Mouse (Mus musculus) erythroblast, embryonic 14.5 days (primary cell): Measurements from ENCODE around the gene 2310011J03Rik. TPM values are rescaled to one million over a fixed set of nuclear protein-coding genes. Genes with fewer than 3 reads are reported as not detected.
"Not testable (repeated sequence)": the region's sequence is repeated elsewhere in the genome, so short reads cannot be mapped to it uniquely, and the experiment has no call there.

ENCODE experiments used
- H3K27me3 ChIP-seq: 2 replicates; pipeline ENCODE4 v1.6.1; 2012; ENCODE audit warnings: inconsistent platforms; ENCODE audit not compliant: control insufficient read depth
- H3K36me3 ChIP-seq: 2 replicates; pipeline ENCODE4 v1.6.1; 2012; ENCODE audit warnings: mild to moderate bottlenecking, inconsistent platforms; ENCODE audit not compliant: control insufficient read depth
- H3K4me1 ChIP-seq: 2 replicates; pipeline ENCODE4 v1.6.1; 2012; ENCODE audit warnings: inconsistent platforms; ENCODE audit not compliant: control insufficient read depth
- H3K4me3 ChIP-seq: replicated peaks from 2 replicates; pipeline ENCODE3; 2012; ENCODE audit warnings: moderate library complexity, mild to moderate bottlenecking, inconsistent platforms
- H3K9me3 ChIP-seq: 2 replicates; pipeline ENCODE4 v1.6.1; 2012; ENCODE audit warnings: low read length, inconsistent platforms, mixed read lengths; ENCODE audit not compliant: control insufficient read depth
- GATA1 ChIP-seq: IDR thresholded peaks from 2 replicates; pipeline ENCODE4 v1.6.1; 2012; ENCODE audit warnings: low read length, inconsistent platforms, mixed read lengths
- TAL1 ChIP-seq: IDR thresholded peaks from 3 replicates; pipeline ENCODE4 v1.6.1; 2012; ENCODE audit warnings: low read length, inconsistent platforms, mixed read lengths
- polyA plus RNA-seq: library from polyadenylated mRNA; stranded (reverse); fragments of >175 nt; gene quantifications from 2 replicates; pipeline ENCODE4 v1.2.3, GENCODE M21; 2012

Gene 2310011J03Rik
- polyA plus RNA-seq, 1 experiment = 12.9 TPM

DNA sequence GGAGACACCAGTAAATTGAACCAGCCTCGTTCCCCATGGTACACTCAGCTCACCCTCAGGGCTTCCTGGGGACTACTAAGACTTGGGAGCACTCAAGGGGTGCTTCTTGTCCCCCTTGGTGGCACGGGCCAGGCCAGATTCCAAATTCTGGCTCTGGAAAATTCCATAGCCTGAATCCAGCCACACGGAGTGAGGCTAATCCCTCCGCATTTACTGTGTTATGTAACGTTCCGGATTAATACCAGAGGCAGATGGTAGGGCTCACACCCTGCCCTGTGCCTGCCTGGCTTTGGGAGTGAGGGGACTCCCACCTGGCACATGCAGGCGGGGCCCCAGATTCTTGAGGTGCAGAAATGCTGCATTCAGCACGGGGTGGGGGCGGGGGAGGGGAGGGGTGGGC, 35.1 kb upstream of the 2310011J03Rik start:
- Histone ChIP-seq H3K4me3 (no peak overlapping the region), H3K4me1 (peaks cover 8% of the 10 kb centered on the region), H3K27me3 (peaks cover 100% of the 10 kb centered on the region), H3K36me3 (no peaks in the 10 kb centered on the region), H3K9me3 (peaks cover 12% of the 10 kb centered on the region; the same call in 1 of the 2 replicates)
- no peak for TF ChIP-seq TAL1
- no peak for TF ChIP-seq GATA1

DNA sequence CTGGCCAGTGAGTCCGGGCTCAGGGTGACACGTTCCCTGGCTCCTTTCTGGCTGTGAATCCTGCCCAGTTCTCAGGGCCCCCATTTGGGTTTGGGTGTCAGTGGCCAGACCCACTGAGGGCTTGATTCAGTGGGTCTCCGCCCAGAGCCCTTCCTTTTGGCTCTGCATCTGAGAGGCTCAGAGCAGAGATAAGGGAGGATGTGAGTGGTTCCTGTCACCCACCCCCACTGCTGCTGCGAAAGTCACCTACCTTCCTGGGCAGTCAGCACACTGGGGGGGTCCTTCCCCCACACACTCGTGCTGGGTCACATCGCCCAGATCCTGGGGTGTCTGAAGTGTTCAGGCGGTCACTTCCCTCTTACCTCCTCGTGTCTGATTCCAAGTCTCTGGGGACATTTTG, 32.4 kb upstream of the 2310011J03Rik start:
- Histone ChIP-seq H3K4me1 (peaks cover 25% of the 10 kb centered on the region), H3K27me3 (peaks cover 100% of the 10 kb centered on the region), H3K4me3 (no peak overlapping the region)

DNA sequence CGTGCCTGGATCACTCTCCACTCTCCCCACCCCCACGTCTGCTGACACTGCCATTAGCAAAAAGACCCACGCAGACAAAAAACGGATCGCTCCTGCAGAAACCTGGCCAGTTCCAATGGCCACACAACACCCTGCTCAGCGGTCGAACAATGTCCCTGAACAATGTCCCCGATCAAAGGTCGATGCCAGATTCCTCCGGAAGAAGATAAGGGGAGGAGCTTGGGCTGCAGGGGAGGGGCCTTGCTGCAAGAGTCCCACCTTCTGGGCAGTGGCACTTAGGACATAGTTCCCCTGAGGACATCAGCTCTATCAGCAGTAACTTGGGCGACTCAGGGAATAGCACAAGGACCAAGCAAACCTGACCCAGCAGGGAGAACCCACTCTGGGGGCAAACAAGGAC, 31.6 kb upstream of the 2310011J03Rik start:
- peaks cover 5% of the 10 kb centered on the region; the same call in 1 of the 2 replicates for H3K9me3 ChIP-seq
- no peaks in the 10 kb centered on the region for H3K36me3 ChIP-seq
- H3K4me3 ChIP-seq = no peak overlapping the region
- no peak for TF ChIP-seq TAL1
- no peak for TF ChIP-seq GATA1
- H3K27me3 ChIP-seq = peaks cover 99% of the 10 kb centered on the region
- H3K4me1 ChIP-seq = peaks cover 32% of the 10 kb centered on the region

More for the DNA sequence above, 32.4 kb upstream of the 2310011J03Rik start:
- Histone ChIP-seq H3K9me3 (peaks cover 6% of the 10 kb centered on the region; the same call in 1 of the 2 replicates), H3K36me3 (no peaks in the 10 kb centered on the region)
- TF ChIP-seq TAL1 (no peak), GATA1 (no peak)

DNA sequence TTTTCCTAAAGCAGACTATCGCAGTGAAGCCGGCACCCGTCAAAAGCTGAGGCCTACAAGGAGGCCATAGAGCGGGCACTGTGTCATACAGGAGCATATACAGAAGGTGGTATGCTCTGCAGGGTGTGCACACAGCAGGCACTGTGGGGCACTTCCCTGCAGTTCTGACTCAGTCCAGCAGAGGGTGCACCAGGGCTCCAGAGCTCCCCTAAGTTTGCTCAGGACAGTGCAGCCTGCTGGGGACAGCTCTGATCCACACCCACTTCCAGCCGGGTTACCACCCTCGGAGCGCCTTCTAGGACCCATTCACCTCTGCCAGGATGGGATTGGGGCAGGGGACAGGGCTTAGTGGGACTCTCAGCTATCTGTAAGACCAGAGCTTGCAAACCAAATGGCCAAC, 30.0 kb upstream of the 2310011J03Rik start:
- Histone ChIP-seq H3K36me3 (no peaks in the 10 kb centered on the region), H3K9me3 (no peaks in the 10 kb centered on the region; the same call in 1 of the 2 replicates), H3K4me1 (peaks cover 43% of the 10 kb centered on the region), H3K4me3 (no peak overlapping the region), H3K27me3 (peaks cover 89% of the 10 kb centered on the region)
- no peak for TF ChIP-seq TAL1
- TF ChIP-seq GATA1 = no peak

DNA sequence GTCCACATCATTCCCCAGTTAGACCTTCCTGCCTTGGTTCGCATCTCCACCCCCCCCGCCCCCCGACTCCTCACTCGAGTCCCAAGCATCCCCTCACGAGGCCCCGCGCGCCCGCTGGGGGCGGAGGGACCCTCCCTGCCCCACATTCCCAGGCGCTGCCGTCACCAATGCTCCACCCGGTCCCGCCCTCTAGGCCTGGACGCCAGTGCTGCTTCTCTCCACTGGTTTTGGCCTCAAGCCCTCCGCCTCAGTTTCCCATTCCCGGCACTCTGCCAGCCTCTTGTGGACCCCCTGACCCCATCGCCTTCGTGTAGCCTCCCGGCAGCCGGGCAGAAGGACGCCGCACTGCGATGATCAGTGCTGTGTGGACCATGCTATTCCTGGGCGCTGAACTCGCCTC, 28.6 kb upstream of the 2310011J03Rik start:
- peaks cover 77% of the 10 kb centered on the region for H3K27me3 ChIP-seq
- H3K4me1 ChIP-seq = peaks cover 56% of the 10 kb centered on the region
- H3K36me3 ChIP-seq = no peaks in the 10 kb centered on the region
- TF ChIP-seq TAL1 (no peak), GATA1 (no peak)
- H3K9me3 ChIP-seq = no peaks in the 10 kb centered on the region
- H3K4me3 ChIP-seq = no peak overlapping the region

DNA sequence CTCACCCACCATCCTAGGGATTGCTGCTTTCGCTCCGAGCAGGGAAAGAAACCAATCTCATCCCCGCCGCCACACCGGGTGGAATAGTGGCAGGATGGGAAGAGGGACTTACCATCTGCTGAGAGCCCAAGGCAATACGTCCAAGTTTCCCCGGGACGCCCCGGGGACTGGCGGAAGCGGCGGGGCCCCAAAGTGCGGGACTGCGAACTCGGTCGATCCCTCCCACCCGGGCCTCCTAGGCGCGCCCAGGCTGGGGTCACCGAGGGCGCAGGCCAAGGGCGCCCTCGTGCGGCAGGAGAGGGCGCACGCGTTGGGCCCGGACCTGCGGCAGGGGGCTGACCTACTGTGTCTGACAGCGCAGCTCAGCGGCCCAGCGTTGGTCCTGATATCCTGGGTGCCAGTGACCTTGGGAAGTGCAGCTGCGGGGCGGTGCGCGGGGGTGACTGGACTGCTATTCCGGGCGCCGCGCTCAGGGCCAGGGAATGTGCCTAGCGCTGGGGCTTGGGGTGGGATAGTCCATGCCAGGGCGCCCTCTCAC, 28.0 kb upstream of the 2310011J03Rik start, which contains the start of gene Adamtsl5:
Gene Adamtsl5 (minus strand): TSS at position 169 of the 538 bp plus-strand sequence.
- H3K36me3 ChIP-seq = no peaks in the 10 kb centered on the region
- TF ChIP-seq GATA1 (no peak), TAL1 (no peak)
- H3K4me3 ChIP-seq = peak within 1 kb of the TSS; percentile 69
- no peaks in the 10 kb centered on the region for H3K9me3 ChIP-seq
- H3K4me1 ChIP-seq = peaks cover 63% of the 10 kb centered on the region
- H3K27me3 ChIP-seq = peaks cover 72% of the 10 kb centered on the region

DNA sequence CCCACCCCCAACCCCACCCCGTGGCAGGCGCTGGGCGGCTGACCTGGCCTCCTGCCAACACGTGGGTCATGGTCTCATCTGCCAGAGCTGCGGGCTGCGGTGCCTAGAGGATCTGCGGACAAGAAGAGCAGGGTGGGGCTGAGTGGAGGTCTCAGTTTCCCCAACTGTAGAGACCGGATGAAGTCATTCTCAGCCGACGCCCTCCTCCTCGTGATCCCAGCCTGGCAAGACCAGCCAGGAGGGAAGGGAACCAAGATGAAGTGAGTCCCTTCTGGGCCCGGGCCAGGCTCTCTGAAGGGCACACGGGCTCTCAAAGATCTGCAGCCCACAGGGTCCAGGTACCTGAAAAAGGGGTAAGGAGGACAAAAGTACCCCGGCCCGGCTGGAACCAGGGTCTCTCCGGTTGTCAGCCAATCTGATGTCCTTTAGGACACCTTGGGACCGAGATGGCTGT, 27.2 kb upstream of the 2310011J03Rik start:
- peak overlapping the region; percentile 69 for H3K4me3 ChIP-seq
- TF ChIP-seq TAL1 = no peak
- no peak for TF ChIP-seq GATA1
- peaks cover 71% of the 10 kb centered on the region for H3K4me1 ChIP-seq
- H3K9me3 ChIP-seq = peaks cover 2% of the 10 kb centered on the region; the same call in 1 of the 2 replicates
- H3K36me3 ChIP-seq = no peaks in the 10 kb centered on the region
- H3K27me3 ChIP-seq = peaks cover 72% of the 10 kb centered on the region

DNA sequence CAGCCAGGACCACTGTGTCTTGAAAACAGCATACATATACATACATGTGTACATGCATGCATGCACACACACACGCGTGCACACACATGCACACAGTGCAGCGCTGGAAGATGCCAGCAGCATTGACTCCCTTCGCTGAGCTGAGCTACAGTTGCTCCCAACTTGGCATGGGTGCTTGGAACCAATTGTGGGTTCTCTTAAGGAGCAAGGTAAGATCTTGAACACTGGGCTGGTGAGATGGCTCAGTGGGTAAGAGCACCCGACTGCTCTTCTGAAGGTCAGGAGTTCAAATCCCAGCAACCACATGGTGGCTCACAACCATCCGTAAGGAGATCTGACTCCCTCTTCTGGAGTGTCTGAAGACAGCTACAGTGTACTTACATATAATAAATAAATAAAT, 25.6 kb upstream of the 2310011J03Rik start:
- H3K4me1 ChIP-seq = peaks cover 87% of the 10 kb centered on the region

DNA sequence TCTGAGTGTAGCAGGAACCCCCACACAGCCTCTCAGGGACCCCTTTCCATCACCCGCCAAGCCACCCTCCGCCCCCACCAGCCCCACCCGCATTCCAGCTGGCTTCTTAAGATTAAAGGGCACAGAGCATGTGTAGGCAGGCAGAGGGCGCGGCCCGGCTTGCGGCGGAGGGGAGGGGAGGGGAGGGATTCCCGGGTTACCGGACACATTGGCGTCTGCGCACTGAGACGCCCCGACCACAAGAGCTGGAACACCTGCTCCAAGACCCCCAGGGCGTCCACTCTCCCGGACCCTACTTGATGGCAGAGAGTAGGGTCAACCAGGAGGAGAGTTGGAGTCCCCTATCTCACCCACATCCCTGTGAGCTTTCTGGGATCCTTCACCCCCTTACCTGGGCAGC, 24.8 kb upstream of the 2310011J03Rik start:
- peaks cover 72% of the 10 kb centered on the region for H3K27me3 ChIP-seq
- H3K4me3 ChIP-seq = peak overlapping the region; percentile 69
- no peaks in the 10 kb centered on the region for H3K36me3 ChIP-seq
- H3K9me3 ChIP-seq = peaks cover 17% of the 10 kb centered on the region
- TF ChIP-seq GATA1 = no peak
- TF ChIP-seq TAL1 = peak; percentile 48; the same call in 2 of the 3 replicates
- H3K4me1 ChIP-seq = peaks cover 88% of the 10 kb centered on the region

More for the DNA sequence above, 25.6 kb upstream of the 2310011J03Rik start:
- H3K36me3 ChIP-seq, H3K4me3 ChIP-seq: not testable (repeated sequence)
- H3K27me3 ChIP-seq = peaks cover 72% of the 10 kb centered on the region
- peaks cover 17% of the 10 kb centered on the region for H3K9me3 ChIP-seq
